Mouse (Mus musculus) megakaryocyte, embryonic 14.5 days (primary cell): ENCODE measurements around the gene Fam189a1. TPM values are rescaled to one million over a fixed set of nuclear protein-coding genes. Genes with fewer than 3 reads are reported as not detected.

Source experiments
- H3K27me3 ChIP-seq: replicated peaks from 2 replicates; pipeline ENCODE3; 2012; ENCODE audit warnings: inconsistent platforms
- H3K36me3 ChIP-seq: replicated peaks from 2 replicates; pipeline ENCODE3; 2012; ENCODE audit warnings: low read length, inconsistent platforms, mixed read lengths
- H3K4me1 ChIP-seq: 2 replicates; pipeline ENCODE4 v1.6.1; 2012; ENCODE audit warnings: inconsistent platforms
- H3K4me3 ChIP-seq: replicated peaks from 2 replicates; pipeline ENCODE3; 2012; ENCODE audit warnings: moderate library complexity, mild to moderate bottlenecking, inconsistent platforms
- H3K9me3 ChIP-seq: 2 replicates; pipeline ENCODE4 v1.6.1; 2012; ENCODE audit warnings: inconsistent platforms
- FLI1 ChIP-seq: IDR thresholded peaks from 2 replicates; pipeline ENCODE4 v1.6.1; 2012; ENCODE audit warnings: low read length, inconsistent platforms, mixed read lengths
- GATA1 ChIP-seq: IDR thresholded peaks from 3 replicates; pipeline ENCODE4 v1.6.1; 2012; ENCODE audit warnings: mixed read lengths, low read length, inconsistent platforms, borderline replicate concordance
- polyA plus RNA-seq: library from polyadenylated mRNA; stranded (reverse); fragments of >175 nt; gene quantifications from 2 replicates; pipeline ENCODE4 v1.2.3, GENCODE M21; 2012; ENCODE audit warnings: low replicate concordance; ENCODE audit not compliant: insufficient read depth

The Fam189a1 gene
- polyA plus RNA-seq, 1 experiment: not detected

GRCm38 (mm10) chr7:64874941-64875340 is 281.4 kb downstream of the Fam189a1 start:
- no peak overlapping the region for H3K4me3 ChIP-seq
- TF ChIP-seq GATA1 (no peak), FLI1 (no peak)
- peaks cover 22% of the 10 kb centered on the region for H3K4me1 ChIP-seq
- peaks cover 3% of the 10 kb centered on the region for H3K36me3 ChIP-seq
- H3K9me3 ChIP-seq: no peaks in the 10 kb centered on the region
- H3K27me3 ChIP-seq: peaks cover 3% of the 10 kb centered on the region

- Histone ChIP-seq H3K4me1 (peaks cover 32% of the 10 kb centered on the region), H3K9me3 (no peaks in the 10 kb centered on the region), H3K27me3 (peaks cover 3% of the 10 kb centered on the region), H3K4me3 (peak overlapping the region; percentile 99), H3K36me3 (peaks cover 6% of the 10 kb centered on the region)
- TF ChIP-seq GATA1 (no peak), FLI1 (no peak)
Measured at GRCm38 (mm10) chr7:64873266-64873665, 283.1 kb downstream of the Fam189a1 start.

GRCm38 (mm10) chr7:64872743-64873241 is 283.6 kb downstream of the Fam189a1 start, which contains the start of gene Nsmce3:
Gene Nsmce3 (minus strand): TSS chr7:64872997.
- Histone ChIP-seq H3K9me3 (no peaks in the 10 kb centered on the region), H3K4me1 (peaks cover 32% of the 10 kb centered on the region), H3K4me3 (peak within 1 kb of the TSS; percentile 99), H3K27me3 (peaks cover 3% of the 10 kb centered on the region), H3K36me3 (peaks cover 6% of the 10 kb centered on the region)
- TF ChIP-seq FLI1: no peak
- no peak for TF ChIP-seq GATA1

GRCm38 (mm10) chr7:64871987-64872742 is 284.2 kb downstream of the Fam189a1 start:
- Histone ChIP-seq H3K4me3 (peak overlapping the region; percentile 99), H3K9me3 (no peaks in the 10 kb centered on the region), H3K36me3 (peaks cover 6% of the 10 kb centered on the region), H3K27me3 (peaks cover 3% of the 10 kb centered on the region), H3K4me1 (peaks cover 32% of the 10 kb centered on the region)
- TF ChIP-seq FLI1: no peak
- no peak for TF ChIP-seq GATA1

- no peaks in the 10 kb centered on the region for H3K27me3 ChIP-seq
- no peaks in the 10 kb centered on the region for H3K9me3 ChIP-seq
- H3K4me1 ChIP-seq: peaks cover 32% of the 10 kb centered on the region
- no peak overlapping the region for H3K4me3 ChIP-seq
- TF ChIP-seq GATA1: no peak
- TF ChIP-seq FLI1: no peak
- H3K36me3 ChIP-seq: peaks cover 6% of the 10 kb centered on the region
Measured at GRCm38 (mm10) chr7:64869549-64870065, 286.8 kb downstream of the Fam189a1 start.

GRCm38 (mm10) chr7:64863538-64863937 is 292.8 kb downstream of the Fam189a1 start:
- H3K36me3 ChIP-seq: no peaks in the 10 kb centered on the region
- TF ChIP-seq GATA1 (no peak), FLI1 (no peak)
- no peak overlapping the region for H3K4me3 ChIP-seq
- peaks cover under 1% of the 10 kb centered on the region; the same call in 1 of the 2 replicates for H3K4me1 ChIP-seq
- H3K27me3 ChIP-seq: no peaks in the 10 kb centered on the region
- H3K9me3 ChIP-seq: peaks cover 7% of the 10 kb centered on the region; the same call in 1 of the 2 replicates

- Histone ChIP-seq H3K4me3 (no peak overlapping the region), H3K9me3 (peaks cover 7% of the 10 kb centered on the region; the same call in 1 of the 2 replicates), H3K4me1 (no peaks in the 10 kb centered on the region), H3K36me3 (no peaks in the 10 kb centered on the region), H3K27me3 (no peaks in the 10 kb centered on the region)
- TF ChIP-seq GATA1 (no peak), FLI1 (no peak)
Measured at GRCm38 (mm10) chr7:64862978-64863377, 293.4 kb downstream of the Fam189a1 start.

GRCm38 (mm10) chr7:64856526-64857082 is 299.8 kb downstream of the Fam189a1 start:
- Histone ChIP-seq H3K4me3 (peak overlapping the region; percentile 38), H3K36me3 (no peaks in the 10 kb centered on the region), H3K27me3 (no peaks in the 10 kb centered on the region), H3K4me1 (no peaks in the 10 kb centered on the region), H3K9me3 (peaks cover 14% of the 10 kb centered on the region; the same call in 1 of the 2 replicates)
- TF ChIP-seq GATA1 (no peak), FLI1 (no peak)

- no peak for TF ChIP-seq FLI1
- no peak for TF ChIP-seq GATA1
- Histone ChIP-seq H3K27me3 (no peaks in the 10 kb centered on the region), H3K36me3 (no peaks in the 10 kb centered on the region), H3K9me3 (peaks cover 14% of the 10 kb centered on the region; the same call in 1 of the 2 replicates), H3K4me3 (no peak overlapping the region), H3K4me1 (no peaks in the 10 kb centered on the region)
Measured at GRCm38 (mm10) chr7:64855976-64856375, 300.4 kb downstream of the Fam189a1 start.
